Mouse (Mus musculus) midbrain, postnatal 0 days (tissue): ENCODE data around the gene Me3. TPM values are rescaled to one million over a fixed set of nuclear protein-coding genes. Genes with fewer than 3 reads are reported as not detected.

ENCODE experiments used
- ATAC-seq: fragments of 200-750 bp; cut with Nextera tagmentation; 2 replicates; pipeline ENCODE4 v1.8.0; 2017; ENCODE audit warnings: moderate number of reproducible peaks, mild to moderate bottlenecking, moderate TSS enrichment, moderate library complexity; ENCODE audit not compliant: low FRiP score
- DNase-seq: peaks from one replicate; pipeline ENCODE4 v3.0.0-alpha.2; 2015; ENCODE audit warnings: low spot score
- H3K27ac ChIP-seq: fragments of 300-500 bp; sonication (generic); 2 replicates; pipeline ENCODE4 v1.5.1; 2014; ENCODE audit warnings: low read depth, mild to moderate bottlenecking, low read length, mixed read lengths
- H3K27me3 ChIP-seq: fragments of 300-500 bp; sonication (generic); 2 replicates; pipeline ENCODE4 v1.6.1; 2014; ENCODE audit warnings: low read length, control low read depth, mixed read lengths; ENCODE audit not compliant: insufficient read depth
- H3K36me3 ChIP-seq: fragments of 300-500 bp; sonication (generic); 2 replicates; pipeline ENCODE4 v1.6.1; 2014; ENCODE audit warnings: low read length, control low read depth, mixed read lengths; ENCODE audit not compliant: insufficient read depth
- H3K4me1 ChIP-seq: fragments of 300-500 bp; sonication (generic); 2 replicates; pipeline ENCODE4 v1.6.1; 2014; ENCODE audit warnings: mild to moderate bottlenecking, control low read depth, antibody characterized with exemption, low read length, mixed read lengths; ENCODE audit not compliant: insufficient read depth
- H3K4me2 ChIP-seq: fragments of 300-500 bp; sonication (generic); 2 replicates; pipeline ENCODE4 v1.6.1; 2014; ENCODE audit warnings: low read depth, mild to moderate bottlenecking, low read length, mixed read lengths; ENCODE audit not compliant: poor library complexity, severe bottlenecking
- H3K4me3 ChIP-seq: fragments of 300-500 bp; sonication (generic); 2 replicates; pipeline ENCODE4 v1.5.1; 2014; ENCODE audit warnings: low read depth, mild to moderate bottlenecking, low read length, moderate library complexity
- H3K9ac ChIP-seq: fragments of 300-500 bp; sonication (generic); replicated peaks from 2 replicates; pipeline ENCODE4 v1.6.1; 2014; ENCODE audit warnings: mild to moderate bottlenecking, low read length, moderate library complexity, mixed read lengths; ENCODE audit not compliant: poor library complexity, severe bottlenecking
- H3K9me3 ChIP-seq: fragments of 300-500 bp; sonication (generic); 2 replicates; pipeline ENCODE4 v1.6.1; 2016; ENCODE audit warnings: low read length, control low read depth
- CTCF ChIP-seq: IDR thresholded peaks from 2 replicates; pipeline ENCODE4 v1.5.1; 2016; ENCODE audit warnings: antibody characterized with exemption, mild to moderate bottlenecking
- WGBS: fragments of 180-500 bp; shearing (Covaris S2); extraction: QIAGEN DNeasy Blood & Tissue Kit; methylation state at CpG from one replicate; pipeline ENCODE4 v1.1.7; 2014; 5-methylcytosine and 5-hydroxymethylcytosine counted together
- polyA plus RNA-seq: library from polyadenylated mRNA; unstranded; fragments of >200 nt; fragmentation: Nextera tagmentation; extraction: Ambion mirVana; gene quantifications from 2 replicates; pipeline ENCODE4 v1.2.1, GENCODE M21; 2015
- total RNA-seq: library from RNA; depleted of rRNA; stranded (reverse); fragments of >200 nt; gene quantifications from 2 replicates; pipeline ENCODE4 v1.2.3, GENCODE M21; 2014

The Me3 gene
- total and polyA plus RNA-seq, 2 experiments from 2014 or later, result 23.7 to 25.2 TPM

DNA sequence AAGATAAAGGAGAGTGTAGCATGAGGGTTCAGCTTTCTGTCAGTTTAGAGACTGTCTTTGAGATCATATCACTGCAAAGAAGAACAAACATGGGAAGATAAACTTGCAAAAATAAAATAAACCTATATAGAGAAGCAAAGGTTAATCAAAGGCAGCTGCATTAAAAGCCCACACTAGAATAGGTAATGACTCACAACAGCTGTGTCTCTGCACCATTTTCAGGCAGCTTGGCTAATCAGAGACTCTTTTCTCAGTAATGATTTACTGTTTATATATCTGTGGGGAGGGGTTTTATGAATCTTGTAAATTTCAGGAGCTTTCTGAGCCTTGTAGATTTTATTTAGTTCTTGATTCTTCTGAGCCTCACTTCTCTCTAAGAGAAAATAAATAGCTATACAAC lies 15.7 kb downstream of the Me3 start:
- H3K9me3 ChIP-seq, result no peaks in the 10 kb centered on the region
- TF ChIP-seq CTCF, result no peak
- no peak overlapping the region for H3K9ac ChIP-seq
- H3K4me1 ChIP-seq, result no peaks in the 10 kb centered on the region
- no peaks in the 10 kb centered on the region for H3K36me3 ChIP-seq
- DNase-seq (no peak), ATAC-seq (no peak)
- H3K27ac ChIP-seq, result no peak overlapping the region
- H3K27me3 ChIP-seq, result no peaks in the 10 kb centered on the region
- H3K4me3 ChIP-seq, result no peak overlapping the region
- H3K4me2 ChIP-seq, result no peak overlapping the region

DNA sequence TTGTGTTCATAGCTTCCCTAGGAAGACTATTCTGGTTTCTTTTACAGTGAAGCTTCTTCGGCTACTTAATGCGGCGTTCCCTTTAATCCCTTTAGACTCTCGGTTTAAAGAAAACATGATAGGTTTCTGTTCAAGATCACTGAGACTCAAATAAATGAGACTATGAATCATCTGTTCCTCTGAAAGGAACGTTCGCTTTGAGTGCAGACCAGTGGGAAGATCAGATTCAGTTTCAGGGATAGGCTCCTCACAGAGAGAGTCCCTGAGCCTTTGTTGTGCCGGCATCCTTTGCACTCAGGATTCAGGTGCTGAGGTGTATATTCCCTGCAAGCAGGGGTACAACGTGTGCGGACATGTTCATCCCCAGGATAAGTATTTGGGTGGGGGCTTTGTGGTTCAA lies 25.0 kb downstream of the Me3 start:
- no peaks in the 10 kb centered on the region for H3K27me3 ChIP-seq
- no peak for TF ChIP-seq CTCF
- DNase-seq (no peak), ATAC-seq (no peak)
- H3K4me1 ChIP-seq, result no peaks in the 10 kb centered on the region
- 63% methylated on average over 9 of the region's 9 CpGs for WGBS
- no peak overlapping the region for H3K9ac ChIP-seq
- no peaks in the 10 kb centered on the region for H3K36me3 ChIP-seq
- H3K27ac ChIP-seq, result no peak overlapping the region
- no peak overlapping the region for H3K4me3 ChIP-seq
- no peak overlapping the region for H3K4me2 ChIP-seq
- no peaks in the 10 kb centered on the region for H3K9me3 ChIP-seq

DNA sequence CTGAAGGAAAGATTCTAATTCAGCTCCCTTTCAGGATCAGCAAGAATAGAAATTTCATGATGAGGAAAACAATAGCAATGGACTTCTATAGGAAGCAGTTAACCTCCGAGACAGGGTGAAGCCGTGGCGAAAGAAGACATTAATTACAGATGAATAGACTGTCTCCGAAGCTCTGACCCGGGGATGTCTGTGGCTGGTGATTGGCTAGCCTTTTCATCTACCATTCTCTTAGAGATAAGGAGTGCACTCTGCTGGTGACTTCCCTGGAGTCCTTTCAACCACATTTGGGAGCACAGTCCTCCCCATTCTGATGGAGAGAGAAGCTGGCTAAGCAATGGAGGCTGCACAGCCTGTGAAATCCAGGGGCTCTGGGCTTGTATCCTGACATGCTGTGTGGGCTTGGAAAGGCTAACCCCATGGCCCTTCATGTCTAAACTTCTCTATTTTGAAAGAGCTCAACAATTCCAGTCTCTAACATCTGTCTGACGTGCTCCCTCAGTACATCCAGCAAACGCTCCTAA lies 25.6 kb downstream of the Me3 start:
- no peak overlapping the region for H3K9ac ChIP-seq
- H3K9me3 ChIP-seq, result no peaks in the 10 kb centered on the region
- TF ChIP-seq CTCF, result no peak
- no peak for DNase-seq
- no peak for ATAC-seq
- no peaks in the 10 kb centered on the region for H3K27me3 ChIP-seq
- 61% methylated on average over 7 of the region's 7 CpGs for WGBS
- no peak overlapping the region for H3K4me3 ChIP-seq
- H3K4me2 ChIP-seq, result no peak overlapping the region
- H3K27ac ChIP-seq, result no peak overlapping the region
- H3K4me1 ChIP-seq, result no peaks in the 10 kb centered on the region
- no peaks in the 10 kb centered on the region for H3K36me3 ChIP-seq

DNA sequence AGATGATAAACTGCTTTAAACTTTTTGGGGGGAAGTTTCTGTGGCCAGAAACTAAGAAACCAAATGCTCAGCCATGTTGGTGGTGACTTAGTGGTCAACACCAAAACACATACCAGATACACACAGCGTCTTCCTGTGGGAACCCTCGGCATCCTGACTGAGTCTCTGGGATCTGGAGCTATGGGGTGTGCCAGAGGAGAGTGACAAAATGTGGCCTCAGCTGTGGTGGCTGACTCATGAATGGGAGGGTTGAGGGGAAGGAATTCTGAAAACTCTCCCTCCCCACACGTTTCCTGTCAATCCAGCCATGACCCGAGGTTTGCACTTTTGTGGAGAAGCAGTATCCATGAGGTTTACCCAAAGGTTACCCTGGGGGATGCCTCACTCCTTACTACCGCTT lies 32.0 kb downstream of the Me3 start:
- TF ChIP-seq CTCF, result no peak

DNA sequence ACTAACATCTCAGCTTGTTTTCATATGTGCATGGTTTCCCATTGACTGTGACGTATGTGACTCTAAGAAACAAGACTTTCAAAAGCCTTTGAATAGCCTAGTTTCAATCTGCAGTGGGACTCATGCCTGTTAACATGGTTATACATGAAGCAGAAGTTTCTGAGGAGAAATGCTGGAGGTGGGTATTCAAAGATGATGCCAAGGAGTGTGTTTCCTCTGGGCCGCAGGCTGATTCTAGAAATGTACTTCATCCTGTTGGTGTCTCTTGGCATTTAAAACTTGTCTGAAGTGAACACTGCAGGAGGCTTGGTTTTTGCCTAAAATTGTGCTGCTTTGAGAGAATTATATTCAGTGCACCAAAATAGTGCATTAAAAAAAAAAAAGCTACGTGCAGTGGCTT lies 34.2 kb downstream of the Me3 start:
- no peak overlapping the region for H3K4me3 ChIP-seq
- H3K4me1 ChIP-seq, result no peaks in the 10 kb centered on the region
- H3K4me2 ChIP-seq, result no peak overlapping the region
- H3K9ac ChIP-seq, result no peak overlapping the region
- ATAC-seq, result no peak
- no peaks in the 10 kb centered on the region for H3K36me3 ChIP-seq
- H3K27ac ChIP-seq, result no peak overlapping the region
- H3K27me3 ChIP-seq, result no peaks in the 10 kb centered on the region
- DNase-seq, result no peak
- H3K9me3 ChIP-seq, result no peaks in the 10 kb centered on the region
- WGBS, result 79% methylated on average over 3 of the region's 3 CpGs
- TF ChIP-seq CTCF, result no peak

More for the DNA sequence above, 32.0 kb downstream of the Me3 start:
- Histone ChIP-seq H3K36me3 (no peaks in the 10 kb centered on the region), H3K27ac (no peak overlapping the region), H3K27me3 (no peaks in the 10 kb centered on the region), H3K9ac (no peak overlapping the region), H3K4me1 (no peaks in the 10 kb centered on the region), H3K4me2 (no peak overlapping the region), H3K4me3 (no peak overlapping the region), H3K9me3 (no peaks in the 10 kb centered on the region)
- ATAC-seq, result no peak
- 81% methylated on average over 5 of the region's 5 CpGs for WGBS
- no peak for DNase-seq

DNA sequence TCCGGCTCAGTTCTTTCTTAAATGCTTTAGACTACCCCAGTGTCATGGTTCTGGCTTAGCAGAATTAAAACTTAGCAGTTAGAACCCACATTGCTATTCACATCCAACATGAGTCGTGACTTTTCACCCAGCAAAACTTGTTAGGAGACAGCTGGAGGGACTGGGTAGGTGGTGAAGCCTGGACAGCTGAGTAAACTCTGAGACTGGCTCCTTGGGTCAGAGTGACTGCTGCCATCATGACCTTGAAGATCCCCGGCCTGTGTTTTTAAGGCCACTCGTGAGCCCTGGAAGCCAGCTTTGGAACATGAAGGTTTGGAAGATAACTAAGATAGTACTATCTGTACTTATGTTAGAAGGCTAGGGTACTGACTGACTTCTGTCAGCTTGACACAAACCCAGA lies 35.4 kb downstream of the Me3 start:
- DNase-seq (no peak), ATAC-seq (no peak)
- Histone ChIP-seq H3K9ac (no peak overlapping the region), H3K4me3 (no peak overlapping the region), H3K4me1 (no peaks in the 10 kb centered on the region), H3K27me3 (no peaks in the 10 kb centered on the region), H3K9me3 (no peaks in the 10 kb centered on the region), H3K27ac (no peak overlapping the region), H3K4me2 (no peak overlapping the region), H3K36me3 (no peaks in the 10 kb centered on the region)
- no peak for TF ChIP-seq CTCF
- WGBS, result 89% methylated on average over 4 of the region's 4 CpGs
